Mouse (Mus musculus) brain, embryonic 14.5 days (tissue): Measurements from ENCODE around the gene Edn2.

Source experiments
- CTCF ChIP-seq: fragments of 200-500 bp; IDR thresholded peaks from 2 replicates; pipeline ENCODE4 v1.5.1; 2012; ENCODE audit warnings: inconsistent platforms, mild to moderate bottlenecking, moderate library complexity, borderline replicate concordance; ENCODE audit not compliant: insufficient read depth, insufficient read length; ENCODE audit errors: extremely low read depth
- POLR2A ChIP-seq: fragments of 200-500 bp; IDR thresholded peaks from 2 replicates; pipeline ENCODE4 v1.6.1; 2012; ENCODE audit warnings: mild to moderate bottlenecking, inconsistent platforms, borderline replicate concordance; ENCODE audit not compliant: poor library complexity, insufficient read depth, insufficient read length, severe bottlenecking; ENCODE audit errors: extremely low read depth

DNA sequence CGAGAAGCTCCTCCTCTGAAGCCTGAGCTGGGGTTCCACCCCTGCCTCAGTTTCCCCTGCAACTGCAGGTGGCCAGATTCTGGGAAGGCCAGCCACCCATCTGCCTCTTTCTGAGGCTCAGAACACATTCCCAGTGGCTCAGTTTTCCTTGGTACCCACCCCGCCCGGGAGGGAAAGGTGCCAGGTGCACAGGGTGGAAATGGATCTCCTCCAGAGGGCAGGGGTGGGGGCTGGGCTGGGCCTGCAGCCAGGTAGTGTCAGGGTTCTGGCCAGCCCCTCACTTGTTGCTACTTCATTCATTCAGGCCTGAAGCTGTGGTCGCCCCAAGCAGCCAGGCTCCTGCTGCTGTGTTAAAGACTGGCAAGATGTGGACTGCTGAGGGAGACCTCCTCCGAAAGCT lies 3.3 kb downstream of the Edn2 start:
- TF ChIP-seq CTCF (no peak), POLR2A (no peak)
